Mouse (Mus musculus): Measurements from ENCODE around the gene Clec2g.
"Not testable (repeated sequence)": the region's sequence is repeated elsewhere in the genome, so short reads cannot be mapped to it uniquely, and the experiment has no call there.

DNA sequence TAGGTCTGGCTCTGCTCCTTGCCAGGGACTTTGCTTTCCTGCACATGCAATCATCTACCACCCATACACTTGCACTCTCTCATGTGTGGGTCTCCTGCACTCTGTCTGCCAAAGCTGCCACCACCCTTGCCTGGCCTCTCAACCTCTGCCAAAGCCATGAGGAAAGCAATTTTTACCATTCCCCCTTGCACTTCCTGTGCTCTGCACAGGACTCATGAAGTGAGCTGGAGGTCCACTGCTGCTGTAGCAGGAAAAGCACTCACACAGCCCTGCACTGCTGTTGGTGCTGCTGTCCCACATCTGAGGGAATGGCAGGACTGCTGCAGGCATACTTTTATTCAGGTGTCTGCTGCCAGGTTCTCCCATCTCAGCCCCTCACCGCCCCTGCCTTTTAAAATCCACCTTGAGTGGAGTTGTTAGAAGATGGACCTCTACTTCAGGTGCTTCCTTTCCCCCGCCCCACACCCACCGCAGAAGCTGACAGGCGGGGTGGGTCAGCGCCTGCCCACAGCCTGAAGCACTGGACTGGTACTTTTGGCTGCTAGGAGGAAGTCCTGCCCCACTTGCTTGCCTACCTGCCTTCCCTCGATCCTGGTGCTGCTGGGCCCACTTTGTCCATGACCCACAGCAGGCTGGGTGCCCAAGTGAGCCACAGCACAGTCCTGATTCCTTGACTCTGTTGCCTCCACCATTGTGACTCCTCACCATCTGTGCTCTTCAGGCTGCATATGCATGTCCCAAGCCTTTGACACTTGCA is 33.2 kb upstream of the Clec2g start:
- TF ChIP-seq CTCF (IDR thresholded peaks at IDR 0.05; ENCODE audit: extremely low read depth, insufficient read depth, insufficient read length, insufficient replicate concordance); POLR2A (IDR thresholded peaks at IDR 0.05; ENCODE audit: low read depth, low read length): not testable (repeated sequence)

Data from spleen, adult 2 months (tissue).